Mouse (Mus musculus) heart, embryonic 11.5 days (tissue): ENCODE data around the gene Ece1. TPM values are rescaled to one million over a fixed set of nuclear protein-coding genes. Genes with fewer than 3 reads are reported as not detected.

ENCODE experiments used
- ATAC-seq: fragments of 200-750 bp; cut with Nextera tagmentation; replicated peaks from 2 replicates; pipeline ENCODE4 v1.8.0; 2017; ENCODE audit warnings: moderate library complexity; ENCODE audit not compliant: insufficient number of reproducible peaks, low FRiP score, low TSS enrichment
- H3K27ac ChIP-seq: fragments of 300-500 bp; sonication (generic); 2 replicates; pipeline ENCODE4 v1.5.1; 2014; ENCODE audit warnings: mild to moderate bottlenecking, low read depth, low read length
- H3K27me3 ChIP-seq: fragments of 300-500 bp; sonication (generic); 2 replicates; pipeline ENCODE4 v1.6.1; 2014; ENCODE audit warnings: mild to moderate bottlenecking, low read length, mixed read lengths; ENCODE audit not compliant: control insufficient read depth, insufficient read depth
- H3K36me3 ChIP-seq: fragments of 300-500 bp; sonication (generic); 2 replicates; pipeline ENCODE4 v1.6.1; 2014; ENCODE audit warnings: mild to moderate bottlenecking, low read length, moderate library complexity, mixed read lengths; ENCODE audit not compliant: control insufficient read depth, insufficient read depth
- H3K4me1 ChIP-seq: fragments of 300-500 bp; sonication (generic); 2 replicates; pipeline ENCODE4 v1.6.1; 2014; ENCODE audit warnings: low read length; ENCODE audit not compliant: control insufficient read depth, insufficient read depth
- H3K4me2 ChIP-seq: fragments of 300-500 bp; sonication (generic); 2 replicates; pipeline ENCODE4 v1.6.1; 2014; ENCODE audit warnings: mild to moderate bottlenecking, moderate library complexity
- H3K4me3 ChIP-seq: fragments of 300-500 bp; sonication (generic); 2 replicates; pipeline ENCODE4 v1.5.1; 2014; ENCODE audit warnings: low read depth, low read length
- H3K9ac ChIP-seq: fragments of 300-500 bp; sonication (generic); 2 replicates; pipeline ENCODE4 v1.6.1; 2014; ENCODE audit warnings: mild to moderate bottlenecking, low read depth, low read length, moderate library complexity
- H3K9me3 ChIP-seq: fragments of 300-500 bp; sonication (generic); replicated peaks from 2 replicates; pipeline ENCODE4 v1.6.1; 2016; ENCODE audit warnings: low read length; ENCODE audit not compliant: control insufficient read depth
- WGBS: fragments of 180-500 bp; shearing (Covaris S2); extraction: QIAGEN DNeasy Blood & Tissue Kit; methylation state at CpG from one replicate; pipeline ENCODE4 v1.1.7; 2014; ENCODE audit not compliant: insufficient replicate concordance; 5-methylcytosine and 5-hydroxymethylcytosine counted together
- polyA plus RNA-seq: library from polyadenylated mRNA; unstranded; fragments of >200 nt; fragmentation: Nextera tagmentation; extraction: Ambion mirVana; gene quantifications from 2 replicates; pipeline ENCODE4 v1.2.1, GENCODE M21; 2014

Gene Ece1
- polyA plus RNA-seq, 1 experiment from 2014 or later: 129 TPM

DNA sequence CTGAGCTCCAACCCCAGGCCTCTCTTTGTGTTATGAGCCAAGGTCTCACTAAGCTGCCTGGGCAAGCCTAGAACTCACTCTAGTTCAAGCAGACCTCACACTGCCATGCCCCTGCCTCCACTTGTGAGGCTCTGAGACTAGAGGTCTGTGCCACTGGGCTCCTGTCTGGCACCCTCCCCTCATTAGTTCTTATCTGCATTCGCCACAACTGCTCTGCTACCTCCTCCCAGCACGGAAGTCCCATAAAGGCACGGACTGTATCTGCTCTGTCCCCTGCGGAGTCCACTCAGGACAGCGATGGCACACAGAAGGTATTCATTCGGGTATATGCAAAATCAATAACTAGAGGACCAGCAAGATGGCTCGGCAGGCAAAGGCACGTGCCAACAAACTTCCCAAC lies 19.4 kb downstream of the Ece1 start:
- H3K4me2 ChIP-seq: no peak overlapping the region
- no peaks in the 10 kb centered on the region for H3K36me3 ChIP-seq
- no peak overlapping the region for H3K4me3 ChIP-seq
- no peak overlapping the region for H3K9ac ChIP-seq
- H3K9me3 ChIP-seq: no peaks in the 10 kb centered on the region
- 69% methylated on average over 8 of the region's 8 CpGs for WGBS
- peaks cover 28% of the 10 kb centered on the region for H3K4me1 ChIP-seq
- no peaks in the 10 kb centered on the region for H3K27me3 ChIP-seq
- H3K27ac ChIP-seq: no peak overlapping the region
- ATAC-seq: no peak

DNA sequence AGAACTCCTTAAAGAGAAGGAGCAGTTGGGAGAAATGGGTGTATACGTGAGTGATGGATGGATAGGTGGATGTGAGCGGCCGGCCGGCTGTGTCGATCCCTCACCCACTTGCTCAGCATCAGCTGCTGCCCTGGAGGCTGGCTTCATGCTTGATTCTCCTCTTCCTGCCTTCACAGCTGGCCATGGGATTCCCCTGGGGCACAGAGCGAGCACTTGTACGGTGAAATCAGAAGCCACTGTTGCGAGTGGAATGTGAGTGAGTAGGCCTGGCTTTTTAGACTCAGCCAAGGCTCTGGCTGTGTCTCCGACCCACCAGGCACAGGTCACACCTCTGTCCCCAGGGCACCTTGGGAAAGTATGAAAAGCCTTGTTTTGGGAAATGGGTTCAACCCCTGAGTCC lies 20.6 kb downstream of the Ece1 start:
- 51% methylated on average over 9 of the region's 9 CpGs for WGBS
- no peak for ATAC-seq
- no peak overlapping the region for H3K4me3 ChIP-seq
- H3K9ac ChIP-seq: no peak overlapping the region
- H3K36me3 ChIP-seq: no peaks in the 10 kb centered on the region
- no peaks in the 10 kb centered on the region for H3K9me3 ChIP-seq
- no peak overlapping the region for H3K4me2 ChIP-seq
- H3K4me1 ChIP-seq: peaks cover 22% of the 10 kb centered on the region
- H3K27ac ChIP-seq: 0 out of 2 replicates have a peak overlapping the region, but pooled peaks have one; percentile 22
- no peaks in the 10 kb centered on the region for H3K27me3 ChIP-seq

DNA sequence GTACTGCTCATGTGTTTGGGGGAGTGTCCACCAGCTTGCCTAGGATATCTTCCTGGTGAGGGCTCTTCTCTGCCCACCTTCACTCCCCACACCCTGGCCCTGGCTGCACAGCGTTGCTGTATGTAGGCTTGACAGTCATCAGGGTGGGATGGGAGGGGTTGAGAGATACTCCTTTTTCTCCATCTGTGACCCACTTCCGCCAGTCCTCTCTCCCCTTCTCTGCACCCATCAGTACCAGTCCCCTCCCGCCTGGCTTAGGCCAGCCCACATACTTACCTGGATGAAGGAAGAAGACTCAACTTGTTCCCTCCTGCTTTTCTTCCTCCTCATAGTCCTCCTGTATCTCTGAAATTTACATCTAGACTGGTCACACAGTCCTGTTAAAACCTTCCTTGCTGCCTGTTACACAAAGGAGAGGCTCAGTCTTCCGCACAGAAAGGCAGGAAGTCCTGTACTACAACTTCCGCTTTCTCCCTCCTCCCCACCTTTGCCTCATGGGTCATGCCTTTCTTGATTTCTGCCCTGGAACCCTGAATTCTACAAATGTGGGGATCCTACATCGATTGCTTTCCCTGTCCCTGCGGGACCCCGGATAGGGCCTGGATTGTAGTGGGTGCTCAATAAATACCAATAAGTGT lies 21.6 kb downstream of the Ece1 start:
- 0 out of 2 replicates have a peak overlapping the region, but pooled peaks have one; percentile 3 for H3K27ac ChIP-seq
- 78% methylated on average over 8 of the region's 8 CpGs for WGBS

DNA sequence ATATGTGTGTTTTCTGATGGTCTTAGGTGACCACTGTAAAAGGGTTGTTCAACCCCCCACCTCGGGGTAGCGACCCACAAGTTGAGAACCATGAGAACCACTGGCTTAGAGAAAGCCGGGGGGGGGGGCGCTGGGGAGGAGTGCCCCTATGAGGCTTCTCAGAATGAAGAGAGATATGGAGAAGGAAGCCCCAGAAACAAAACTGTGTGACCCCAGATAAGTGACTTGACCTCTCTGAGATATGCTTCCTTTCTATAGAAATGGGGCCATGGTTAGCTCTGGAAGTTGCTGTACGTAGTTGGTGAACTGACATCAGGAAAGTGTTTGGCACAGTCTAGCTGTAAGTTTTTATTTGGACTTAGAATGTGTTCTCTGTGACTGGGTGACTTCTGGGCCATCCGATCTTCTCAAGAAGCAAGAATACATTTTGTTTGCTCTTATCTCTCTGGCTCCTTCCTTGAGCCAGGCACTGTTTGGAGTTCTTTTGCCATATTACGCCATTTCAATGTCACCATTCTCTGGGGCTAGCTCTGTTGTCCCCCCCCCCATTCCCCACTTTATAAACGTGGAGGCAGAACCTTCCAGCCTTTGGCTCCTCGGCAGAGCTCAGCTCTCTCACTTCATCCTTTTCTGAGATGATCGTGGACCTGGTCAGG lies 25.4 kb downstream of the Ece1 start:
- Histone ChIP-seq H3K4me1 (peaks cover 36% of the 10 kb centered on the region), H3K9me3 (no peaks in the 10 kb centered on the region), H3K4me3 (no peak overlapping the region), H3K9ac (no peak overlapping the region), H3K36me3 (no peaks in the 10 kb centered on the region), H3K27ac (peak overlapping the region; percentile 46; the same call in 1 of the 2 replicates), H3K27me3 (no peaks in the 10 kb centered on the region), H3K4me2 (peak overlapping the region; percentile 24; the same call in 1 of the 2 replicates)
- no peak for ATAC-seq
- 55% methylated on average over 10 of the region's 10 CpGs for WGBS

More for the DNA sequence above, 21.6 kb downstream of the Ece1 start:
- H3K9ac ChIP-seq: no peak overlapping the region
- H3K4me3 ChIP-seq: no peak overlapping the region
- 0 out of 2 replicates have a peak, but pooled peaks have one; percentile 37 for ATAC-seq
- H3K27me3 ChIP-seq: no peaks in the 10 kb centered on the region
- H3K4me1 ChIP-seq: peaks cover 23% of the 10 kb centered on the region
- H3K4me2 ChIP-seq: no peak overlapping the region
- no peaks in the 10 kb centered on the region for H3K36me3 ChIP-seq
- no peaks in the 10 kb centered on the region for H3K9me3 ChIP-seq

DNA sequence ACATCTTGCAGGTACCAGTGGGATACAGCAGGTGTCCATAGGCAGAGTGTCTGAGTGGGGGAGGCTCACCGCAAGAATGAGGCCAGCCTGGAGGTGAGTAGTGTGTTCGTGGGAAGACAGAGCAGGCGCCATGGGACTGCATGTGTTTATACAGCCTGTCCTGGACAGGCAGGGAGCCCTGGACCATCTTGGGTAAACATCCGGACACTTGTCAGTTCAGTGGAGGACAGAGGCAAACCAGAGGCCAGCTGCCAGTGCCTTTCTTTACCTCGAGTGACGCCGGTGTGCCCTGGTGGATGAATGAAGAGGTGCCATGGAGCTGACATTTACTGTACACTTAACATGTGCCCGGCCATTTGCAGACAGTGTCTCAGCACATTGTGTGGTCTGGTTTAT lies 26.0 kb downstream of the Ece1 start:
- H3K36me3 ChIP-seq: no peaks in the 10 kb centered on the region
- peak; percentile 64; the same call in 1 of the 2 replicates for ATAC-seq
- no peaks in the 10 kb centered on the region for H3K27me3 ChIP-seq
- 42% methylated on average over 8 of the region's 8 CpGs for WGBS
- H3K27ac ChIP-seq: peak overlapping the region; percentile 46; the same call in 1 of the 2 replicates
- no peak overlapping the region for H3K9ac ChIP-seq
- H3K9me3 ChIP-seq: no peaks in the 10 kb centered on the region
- no peak overlapping the region for H3K4me3 ChIP-seq
- peaks cover 37% of the 10 kb centered on the region for H3K4me1 ChIP-seq
- H3K4me2 ChIP-seq: peak overlapping the region; percentile 24; the same call in 1 of the 2 replicates

DNA sequence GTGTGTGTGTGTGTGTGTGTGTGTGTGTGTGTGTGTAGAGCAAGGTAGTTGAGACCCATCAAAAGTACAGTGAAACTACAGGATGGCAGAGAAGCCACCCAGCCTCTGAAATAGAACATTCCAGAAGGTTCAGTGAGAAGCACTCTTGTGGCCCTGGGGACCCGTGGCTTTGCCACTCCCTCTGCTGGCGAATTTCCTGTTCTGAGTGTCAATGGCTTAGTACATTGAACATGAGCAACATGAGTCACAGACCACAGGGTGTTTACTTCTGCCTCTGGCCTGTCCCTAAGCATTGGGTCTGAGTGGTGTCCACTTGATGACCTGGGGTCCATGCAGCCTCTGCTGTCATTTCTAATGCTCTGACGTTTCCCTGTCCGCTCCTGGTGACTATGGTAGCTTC lies 28.6 kb downstream of the Ece1 start:
- Histone ChIP-seq H3K9ac (no peak overlapping the region), H3K4me2 (no peak overlapping the region), H3K36me3 (no peaks in the 10 kb centered on the region), H3K4me1 (peaks cover 30% of the 10 kb centered on the region), H3K27ac (no peak overlapping the region), H3K9me3 (no peaks in the 10 kb centered on the region), H3K27me3 (no peaks in the 10 kb centered on the region), H3K4me3 (no peak overlapping the region)
- WGBS: 47% methylated on average over 4 of the region's 4 CpGs
- ATAC-seq: no peak

DNA sequence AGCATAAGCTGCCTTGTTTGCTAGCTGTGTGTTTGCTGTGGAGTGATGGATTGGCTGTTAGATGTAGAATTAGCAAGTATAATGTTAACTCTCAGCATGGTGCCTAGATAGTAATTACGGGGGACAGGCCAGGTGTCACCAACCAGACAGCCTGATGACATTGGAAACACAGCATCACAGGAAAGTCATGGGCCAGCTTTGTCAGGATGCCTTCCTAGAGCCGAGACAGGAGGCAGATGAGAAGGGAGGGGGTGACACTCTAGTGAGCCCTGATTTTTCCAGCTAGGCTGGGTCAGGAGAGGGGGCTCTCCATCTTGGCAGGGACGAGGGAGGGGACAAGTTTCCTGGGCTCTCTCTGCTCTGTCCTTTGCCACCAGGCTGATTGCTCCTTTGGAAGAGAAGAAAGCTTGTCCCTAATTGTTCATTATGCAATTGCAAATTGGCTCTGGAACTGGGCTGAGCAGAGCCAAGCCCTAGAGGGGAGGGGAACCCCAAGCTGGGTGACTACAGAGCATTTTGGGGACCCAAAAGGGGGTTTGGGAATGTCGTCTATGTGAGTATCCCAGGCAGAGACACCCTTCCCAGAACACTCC lies 29.6 kb downstream of the Ece1 start:
- ATAC-seq: no peak
- H3K36me3 ChIP-seq: no peaks in the 10 kb centered on the region
- no peaks in the 10 kb centered on the region for H3K9me3 ChIP-seq
- H3K4me3 ChIP-seq: no peak overlapping the region
- H3K27me3 ChIP-seq: no peaks in the 10 kb centered on the region
- H3K4me2 ChIP-seq: no peak overlapping the region
- 32% methylated on average over 4 of the region's 4 CpGs for whole genome bisulfite sequencing
- peaks cover 38% of the 10 kb centered on the region for H3K4me1 ChIP-seq
- H3K27ac ChIP-seq: no peak overlapping the region
- H3K9ac ChIP-seq: no peak overlapping the region

DNA sequence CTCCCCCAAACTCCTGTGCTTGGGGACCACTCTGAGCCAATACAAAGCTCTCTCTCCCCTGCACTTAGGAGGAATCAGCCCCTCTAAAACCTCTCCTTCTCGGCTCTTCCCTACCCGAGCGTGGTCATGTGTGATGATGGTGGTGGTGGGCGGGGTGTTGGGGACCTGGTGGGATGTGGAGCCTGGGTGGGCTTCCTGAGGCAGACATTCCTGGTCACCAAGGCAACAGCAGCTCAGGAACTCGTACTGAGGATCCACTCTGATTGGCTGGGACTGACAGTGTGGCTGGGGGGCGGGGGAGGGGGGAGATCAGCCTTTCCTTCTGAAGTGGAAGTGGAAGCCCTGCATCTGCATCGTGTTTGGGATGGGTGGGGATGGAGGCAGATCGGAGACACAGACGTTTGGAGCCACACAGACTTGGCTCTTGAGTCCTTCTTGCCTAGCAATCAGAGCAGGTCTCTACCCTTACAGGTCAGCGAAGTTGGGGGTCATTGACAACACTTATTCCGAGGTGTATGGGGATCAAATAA lies 30.7 kb downstream of the Ece1 start:
- H3K4me2 ChIP-seq: no peak overlapping the region
- no peaks in the 10 kb centered on the region for H3K36me3 ChIP-seq
- H3K27ac ChIP-seq: 0 out of 2 replicates have a peak overlapping the region, but pooled peaks have one; percentile 15
- no peaks in the 10 kb centered on the region for H3K9me3 ChIP-seq
- H3K27me3 ChIP-seq: no peaks in the 10 kb centered on the region
- no peak overlapping the region for H3K4me3 ChIP-seq
- H3K4me1 ChIP-seq: peaks cover 44% of the 10 kb centered on the region
- no peak; the same call in 1 of the 2 replicates for ATAC-seq
- no peak overlapping the region for H3K9ac ChIP-seq
- 16% methylated on average over 11 of the region's 11 CpGs for WGBS
